Mouse (Mus musculus): ENCODE measurements around the gene Gm1043.

Gm1043 gene

DNA sequence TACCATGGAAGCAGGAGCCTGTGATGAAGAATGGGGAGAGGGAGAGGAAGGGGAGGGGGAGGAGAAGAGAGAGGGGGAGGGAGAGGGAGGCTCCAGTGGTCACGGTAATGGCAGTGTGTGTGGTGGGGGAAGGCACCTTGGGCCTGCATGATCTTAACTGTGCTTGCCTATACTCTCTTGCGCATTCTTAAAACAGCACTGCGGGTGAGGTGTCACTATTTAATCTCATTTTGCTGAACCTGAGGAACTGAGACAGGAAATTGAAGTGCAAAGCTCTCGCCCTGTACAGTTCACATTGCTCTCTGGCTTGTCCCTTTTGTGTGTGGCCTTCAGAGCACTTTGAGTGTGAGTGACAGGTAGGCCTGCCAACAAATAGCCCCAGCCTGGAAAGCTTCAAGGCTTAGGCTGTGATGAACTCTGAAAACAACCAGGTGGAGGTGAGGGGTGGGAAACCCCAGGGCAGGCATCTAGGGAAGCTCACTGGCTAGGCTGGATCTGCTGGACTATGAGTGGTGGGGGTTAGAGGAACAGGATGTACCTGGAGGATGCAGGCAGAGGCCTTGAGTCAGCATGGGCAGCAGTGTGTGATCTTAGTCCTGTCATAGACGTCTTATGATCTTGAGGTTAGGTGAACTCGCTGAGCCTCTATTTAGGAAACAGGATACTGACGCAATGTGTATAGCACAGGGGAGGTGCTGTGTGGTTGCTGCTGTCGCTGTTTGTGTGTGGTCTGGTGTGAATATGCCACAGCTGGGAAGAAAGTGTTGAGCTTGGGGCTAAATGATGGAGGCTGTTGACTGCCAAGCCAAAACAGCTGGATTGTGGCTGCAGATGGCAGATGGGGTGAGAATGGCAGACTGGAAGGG, 18.2 kb upstream of the Gm1043 start:
- intact Hi-C loops (cut with DNase I) = no loop called here

DNA sequence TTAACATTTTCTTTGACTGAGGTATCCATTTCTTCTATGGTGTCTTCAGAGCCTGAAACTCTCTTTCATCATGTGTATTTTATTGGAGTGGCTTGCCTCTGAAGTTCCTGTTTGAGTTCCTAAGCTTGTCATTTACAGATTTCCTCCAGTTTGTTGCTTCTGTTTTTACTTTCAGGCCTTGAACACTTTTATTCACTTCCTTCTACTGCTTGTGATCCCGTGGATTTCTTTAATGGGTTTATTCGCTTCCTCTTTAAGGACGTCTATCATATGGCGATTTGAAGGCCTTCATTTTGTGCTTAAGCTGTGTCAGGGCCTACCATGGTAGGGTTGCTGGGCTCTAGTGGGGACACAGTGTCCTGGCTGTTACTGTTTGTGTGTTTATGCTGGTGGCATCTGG, 11.5 kb upstream of the Gm1043 start:
- intact Hi-C loops (cut with DNase I) = no loop called here

DNA sequence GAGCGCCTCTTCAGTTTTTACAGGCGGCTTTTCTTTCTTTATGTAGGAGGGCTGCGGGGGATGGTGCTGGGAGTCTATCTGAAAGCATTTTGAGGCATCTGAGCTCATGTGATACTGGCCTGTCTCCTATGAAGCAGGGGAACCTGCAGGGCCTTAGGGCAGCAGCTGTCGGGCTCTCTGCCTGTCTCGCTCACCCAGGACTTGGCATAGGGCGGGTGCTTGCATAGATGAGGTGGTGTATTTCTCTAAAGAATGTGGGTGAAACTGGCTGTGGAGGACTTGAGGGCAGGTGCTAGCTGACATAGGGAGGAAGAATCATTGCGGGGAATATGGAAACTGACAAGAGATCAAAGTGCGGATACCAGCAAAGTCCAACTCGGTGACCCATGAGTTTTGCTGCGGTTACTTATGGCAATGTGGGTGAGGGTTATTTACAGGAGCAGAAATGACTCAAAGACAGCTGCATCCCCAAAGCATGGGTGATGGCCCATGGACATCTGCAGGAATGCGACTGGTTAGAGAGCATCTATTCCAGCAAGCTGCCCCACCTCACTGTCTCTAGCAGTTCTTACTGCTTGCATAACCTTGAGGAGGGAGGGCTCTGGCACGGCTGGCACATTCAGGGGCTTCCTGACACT, 8.4 kb upstream of the Gm1043 start:
- intact Hi-C loops (cut with DNase I) = no loop called here

DNA sequence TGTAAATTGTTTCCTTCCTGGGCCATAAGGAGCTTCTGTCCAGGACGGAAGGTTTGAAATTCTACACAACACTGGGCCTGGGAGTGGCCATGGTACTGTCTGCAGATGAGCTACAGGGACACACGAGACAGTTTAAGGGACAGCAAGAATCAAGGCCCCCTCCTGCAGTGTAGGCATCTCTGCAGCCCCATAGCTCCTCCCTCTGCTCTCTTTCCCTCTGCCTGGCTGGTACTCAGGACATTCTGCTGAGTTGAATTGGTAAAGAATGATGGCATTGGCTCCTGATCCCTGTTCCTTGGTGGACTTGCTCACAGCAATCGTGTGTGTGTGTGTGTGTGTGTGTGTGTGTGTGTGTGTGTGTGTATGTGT, 7.9 kb upstream of the Gm1043 start:
- intact Hi-C loops (cut with DNase I) = no loop called here

DNA sequence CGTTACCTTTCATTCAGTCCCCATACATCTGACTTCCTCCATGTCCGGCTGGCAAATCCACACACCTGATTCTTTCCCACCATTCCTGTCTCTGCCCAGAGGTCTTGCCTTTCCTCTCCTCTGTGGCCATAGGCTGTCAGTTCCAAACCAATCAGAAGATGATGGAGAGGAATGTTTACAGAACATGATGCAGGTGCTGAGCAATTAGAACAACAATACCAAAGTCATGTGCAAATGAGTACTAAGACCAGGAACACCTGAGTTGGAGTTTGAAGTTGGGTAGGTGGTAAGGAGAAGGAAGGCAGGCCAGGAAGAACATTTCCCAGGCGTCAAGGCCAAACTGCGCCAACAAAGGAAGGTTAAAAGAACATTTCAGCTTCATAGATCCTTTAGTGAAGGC, 5.7 kb upstream of the Gm1043 start:
- intact Hi-C loops (cut with DNase I) = no loop called here

DNA sequence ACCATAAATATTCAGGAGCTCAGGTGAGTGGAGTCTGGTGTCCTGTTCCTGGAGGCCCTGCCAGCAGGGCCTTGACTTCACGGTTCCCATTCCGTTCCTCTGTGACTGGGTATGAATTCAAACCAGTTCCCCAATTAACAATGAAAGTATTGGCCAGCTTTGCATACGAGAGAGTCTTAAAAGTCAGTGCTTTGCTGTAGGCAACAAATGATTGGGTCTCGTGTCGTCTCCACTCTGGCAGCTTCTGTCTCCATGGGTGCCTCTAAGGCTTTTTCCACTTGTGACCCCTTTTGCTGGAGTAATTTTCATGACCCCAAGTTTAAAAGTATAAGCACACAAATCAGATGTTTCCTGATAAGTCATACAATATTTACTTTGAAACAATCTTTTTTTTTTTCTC, 4.6 kb upstream of the Gm1043 start:
- intact Hi-C loops (cut with DNase I) = no loop called here

DNA sequence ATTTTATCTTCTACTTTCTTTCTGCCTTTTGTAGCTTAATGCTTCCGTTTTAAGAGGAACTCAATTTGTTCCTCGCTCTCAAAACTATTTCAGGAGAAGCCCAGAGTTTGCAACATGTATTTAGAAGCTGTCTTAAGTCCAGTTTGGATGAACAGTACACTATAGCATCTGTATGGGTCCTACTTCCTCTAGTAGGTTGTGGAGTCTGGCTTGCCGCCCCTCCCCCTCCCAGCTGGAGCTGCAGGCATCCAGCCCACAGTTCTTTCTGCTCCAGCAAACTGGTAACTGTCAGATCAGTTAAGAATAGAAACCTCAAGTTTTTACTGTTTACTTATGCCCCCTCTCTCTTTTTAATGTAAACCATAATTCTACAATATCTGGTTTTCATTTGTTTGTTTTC, 2.8 kb upstream of the Gm1043 start:
- intact Hi-C loops (cut with DNase I) = no loop called here

DNA sequence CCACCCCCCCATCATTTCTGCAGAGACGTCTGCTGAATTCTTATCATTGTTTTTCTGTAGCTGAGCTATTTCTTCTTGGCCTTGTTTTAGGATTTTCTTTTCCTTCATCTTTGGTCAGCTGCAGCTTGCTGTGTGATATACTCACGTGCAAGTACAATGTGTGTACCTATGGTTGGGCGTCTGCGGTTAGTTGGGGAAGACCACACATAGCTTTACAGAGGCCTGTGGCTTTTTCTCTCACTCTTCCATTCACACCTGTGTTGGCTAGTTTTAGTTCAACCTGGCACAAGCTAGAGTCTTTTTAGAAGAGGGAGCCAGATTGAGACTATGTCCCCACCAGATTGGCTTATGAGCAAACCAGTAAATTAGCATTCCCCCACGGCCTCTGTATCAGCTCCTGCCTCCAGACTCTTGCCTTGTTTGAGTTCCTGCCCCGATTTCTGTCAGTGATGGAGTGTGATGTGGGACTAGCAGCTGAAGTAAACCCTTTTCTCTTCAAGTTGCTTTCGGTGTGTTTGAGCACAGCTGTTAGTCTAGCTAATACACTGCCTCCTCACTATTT, 1.9 kb upstream of the Gm1043 start:
- intact Hi-C loops (cut with DNase I) = no loop called here

DNA sequence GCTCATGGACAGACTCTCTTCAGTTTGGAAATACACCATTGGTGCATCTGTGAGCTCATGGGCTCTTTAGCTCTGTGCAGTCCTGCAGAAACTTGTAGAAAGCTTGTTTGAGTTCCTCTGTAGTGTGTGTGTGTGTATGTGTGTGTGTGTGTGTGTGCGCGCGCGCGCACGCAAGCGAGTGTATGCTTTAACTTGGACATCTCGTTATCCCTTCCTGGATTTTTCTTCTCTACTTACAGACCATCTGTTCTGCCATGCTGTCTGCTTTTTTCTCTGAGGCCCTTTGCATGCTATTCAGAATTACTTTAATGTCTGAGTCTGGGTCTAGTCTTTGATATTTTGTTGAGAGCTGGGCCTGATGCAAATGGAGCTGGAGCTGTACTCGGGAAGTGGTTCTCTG, 1.3 kb upstream of the Gm1043 start:
- intact Hi-C loops (cut with DNase I) = no loop called here

DNA sequence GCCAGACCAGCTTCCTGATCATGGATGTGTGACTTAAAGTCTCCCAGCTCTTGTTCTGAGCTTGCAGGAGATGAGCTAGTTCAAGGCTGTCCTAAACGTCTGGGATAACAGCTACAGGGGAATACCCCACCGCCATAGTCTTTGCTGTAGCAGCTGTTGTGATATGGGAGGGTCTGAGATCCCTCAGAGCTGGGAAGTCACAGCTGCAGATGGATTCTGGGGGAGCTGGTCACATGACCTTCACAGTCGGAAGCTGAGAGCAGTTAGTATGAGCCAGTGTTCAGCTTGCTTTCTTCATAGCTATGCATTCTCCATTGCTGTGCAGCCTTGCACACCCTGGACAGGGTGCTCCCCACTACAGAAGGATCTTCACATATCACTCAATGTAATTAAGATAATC, 748 bp downstream of the Gm1043 start:
- intact Hi-C loops (cut with DNase I) = no loop called here

DNA sequence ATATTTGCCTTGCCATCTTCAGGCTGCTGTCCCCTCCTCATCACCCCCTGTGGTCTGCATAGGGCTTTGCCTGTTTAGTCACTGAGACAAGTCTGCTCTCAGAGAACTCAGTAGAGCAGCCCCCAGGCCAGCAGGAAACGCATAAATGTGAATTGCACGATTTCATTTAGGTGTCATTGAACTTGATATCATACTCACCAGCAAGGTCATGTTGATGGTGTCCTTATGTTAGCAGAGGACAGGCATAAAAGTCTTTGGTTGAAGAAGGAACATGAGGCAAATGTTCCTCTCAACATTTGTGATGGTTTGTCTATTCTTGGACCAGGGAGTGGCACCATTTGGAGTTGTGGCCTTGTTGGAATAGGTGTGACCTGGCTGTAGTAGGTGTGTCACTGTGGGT, 2.6 kb downstream of the Gm1043 start:
- intact Hi-C loops (cut with DNase I) = no loop called here

DNA sequence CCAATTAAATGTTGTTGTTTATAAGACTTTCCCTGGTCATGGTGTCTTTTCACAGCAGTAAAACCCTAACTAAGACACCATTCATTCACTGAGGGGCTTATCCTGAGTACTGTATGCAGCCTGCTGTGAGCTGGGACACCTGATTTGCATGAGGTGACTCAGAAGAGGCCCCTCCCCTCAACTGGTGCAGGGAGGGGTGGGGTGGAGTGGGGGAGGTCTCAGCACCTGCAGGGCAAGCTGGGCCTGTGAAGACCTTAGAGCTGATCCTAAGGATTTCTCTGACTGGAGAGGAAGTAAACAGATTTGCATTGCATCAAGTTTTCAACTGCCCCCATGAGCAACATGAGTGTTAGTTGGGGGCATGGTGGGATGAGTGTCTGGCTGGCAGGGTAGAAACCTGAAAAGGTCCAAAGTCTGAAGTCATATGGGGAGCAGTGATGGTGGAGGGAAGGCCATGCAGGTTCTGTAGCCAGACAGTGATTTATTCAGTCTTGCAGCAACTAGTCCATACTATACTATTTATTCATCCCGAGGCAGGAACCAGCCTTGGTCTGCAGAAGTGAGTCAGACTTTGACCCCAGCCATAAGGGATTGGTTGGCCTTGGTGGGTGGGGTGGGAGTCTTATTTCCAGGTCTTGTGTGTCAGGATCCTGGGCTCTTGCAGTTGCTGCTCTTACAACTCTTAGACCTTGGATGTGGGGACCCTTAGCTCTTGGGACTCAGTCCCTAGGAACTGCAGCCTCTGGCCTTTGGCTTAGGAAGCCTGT, 3.4 kb downstream of the Gm1043 start:
- intact Hi-C loops (cut with DNase I) = no loop called here

DNA sequence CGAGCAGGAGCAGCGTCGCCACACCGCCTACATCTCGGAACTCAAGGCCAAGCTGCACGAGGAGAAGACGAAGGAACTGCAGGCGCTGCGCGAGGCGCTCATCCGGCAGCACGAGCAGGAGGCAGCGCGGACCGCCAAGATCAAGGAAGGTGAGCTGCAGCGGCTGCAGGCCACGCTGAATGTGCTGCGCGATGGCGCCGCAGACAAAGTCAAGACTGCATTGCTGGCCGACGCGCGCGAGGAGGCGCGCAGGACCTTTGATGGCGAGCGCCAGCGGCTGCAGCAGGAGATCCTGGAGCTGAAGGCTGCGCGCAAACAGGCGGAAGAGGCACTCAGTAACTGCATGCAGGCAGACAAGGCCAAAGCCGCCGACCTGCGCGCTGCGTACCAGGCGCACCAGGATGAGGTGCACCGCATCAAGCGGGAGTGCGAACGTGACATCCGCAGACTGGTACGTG, 6.0 kb downstream of the Gm1043 start:
- intact Hi-C loops (cut with DNase I) = no loop called here

DNA sequence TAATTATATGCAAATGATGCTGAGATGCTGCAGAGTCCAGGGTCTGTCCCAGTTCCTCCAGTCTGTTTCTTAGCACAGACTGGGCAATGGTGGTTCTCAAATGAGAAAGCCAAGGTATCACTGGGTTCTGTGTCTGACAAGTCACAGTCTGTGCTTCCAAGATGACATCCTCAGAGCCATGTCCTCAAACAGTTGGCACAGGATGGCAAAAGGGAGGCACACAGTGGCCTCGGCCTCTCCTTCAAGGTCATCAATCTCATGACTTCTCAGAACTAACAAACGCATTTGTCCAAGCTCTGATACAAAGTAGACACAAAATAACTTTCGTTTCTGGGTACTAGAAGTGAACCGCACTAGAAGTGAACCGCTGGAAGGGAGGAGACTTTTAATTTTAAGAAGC, 9.8 kb downstream of the Gm1043 start:
- intact Hi-C loops (cut with DNase I) = no loop called here

DNA sequence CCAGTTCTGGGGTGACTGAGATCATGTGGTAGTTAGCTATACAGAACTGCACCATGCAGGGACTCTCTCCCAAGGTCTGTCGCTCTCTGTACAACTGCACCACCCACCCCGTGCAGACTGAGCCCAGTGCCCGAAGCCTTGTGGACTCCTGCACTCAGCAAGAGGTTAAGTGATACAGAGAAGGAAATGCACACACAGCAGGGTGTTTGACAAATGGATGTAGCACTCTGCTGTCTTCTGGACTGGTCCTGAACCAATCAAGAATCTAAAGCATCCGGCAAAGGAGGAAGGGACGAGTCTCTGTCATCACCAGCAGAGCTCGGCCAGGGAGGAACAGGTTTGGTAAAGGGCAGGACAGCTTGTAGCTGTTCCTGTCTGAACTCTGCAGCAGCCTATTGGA, 12.4 kb downstream of the Gm1043 start:
- intact Hi-C loops (cut with DNase I) = no loop called here

DNA sequence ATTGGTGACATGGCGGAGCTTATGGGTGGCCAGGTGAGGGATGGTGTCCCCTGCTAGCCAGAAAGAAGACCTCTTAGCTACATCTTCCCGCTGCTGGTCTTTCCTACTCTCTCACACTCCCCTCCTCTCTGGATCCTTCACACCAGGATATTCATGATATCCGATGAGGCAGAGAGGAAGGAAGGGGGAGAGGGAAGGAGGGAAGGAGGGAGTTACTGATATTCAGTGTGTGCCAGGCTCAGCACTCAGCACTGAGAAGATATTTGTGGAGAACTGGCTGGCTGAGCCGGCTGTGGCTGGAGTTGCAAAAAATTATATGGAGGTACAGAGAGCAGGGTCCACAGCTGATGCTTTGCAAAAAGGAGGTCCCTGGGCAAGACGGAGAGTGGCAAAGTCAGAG, 15.6 kb downstream of the Gm1043 start:
- intact Hi-C loops (cut with DNase I) = no loop called here

DNA sequence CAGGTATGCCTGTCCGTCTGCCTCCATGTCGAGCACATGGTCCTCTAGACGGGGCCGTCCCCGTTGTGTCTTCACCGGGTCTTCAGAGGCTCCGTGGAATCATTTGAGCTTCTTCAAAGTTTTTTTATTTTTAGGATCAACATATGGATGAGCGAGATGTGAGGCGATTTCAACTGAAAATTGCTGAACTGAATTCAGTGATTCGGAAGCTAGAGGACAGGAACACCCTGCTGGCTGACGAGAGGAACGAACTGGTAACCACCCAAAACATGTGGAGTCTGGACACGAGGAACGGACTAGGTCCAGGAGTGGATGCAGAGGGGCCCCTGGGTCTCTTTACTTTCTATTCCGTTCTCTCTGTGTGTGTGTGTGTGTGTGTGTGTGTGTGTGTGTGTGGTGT, 16.5 kb downstream of the Gm1043 start:
- intact Hi-C loops (cut with DNase I) = no loop called here

DNA sequence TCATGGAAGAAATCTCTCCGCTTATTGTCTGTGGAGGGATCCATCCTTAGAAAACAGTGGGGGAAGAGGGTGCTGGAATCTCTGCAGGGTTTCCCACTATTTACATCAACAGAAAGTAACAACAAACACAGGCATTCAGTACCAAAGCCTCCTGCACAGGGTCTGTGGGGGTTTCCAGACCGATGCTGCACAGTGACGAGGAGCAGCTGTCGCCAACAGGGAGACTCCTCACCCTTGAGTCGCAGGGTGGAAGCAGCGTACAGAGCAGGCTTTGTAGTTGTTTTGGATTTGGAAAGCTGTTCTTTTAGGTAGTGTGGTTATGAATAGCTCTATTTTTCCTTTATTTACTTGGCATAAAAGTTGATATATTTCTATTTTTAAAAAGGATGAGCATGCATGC, 16.9 kb downstream of the Gm1043 start:
- intact Hi-C loops (cut with DNase I) = no loop called here

DNA sequence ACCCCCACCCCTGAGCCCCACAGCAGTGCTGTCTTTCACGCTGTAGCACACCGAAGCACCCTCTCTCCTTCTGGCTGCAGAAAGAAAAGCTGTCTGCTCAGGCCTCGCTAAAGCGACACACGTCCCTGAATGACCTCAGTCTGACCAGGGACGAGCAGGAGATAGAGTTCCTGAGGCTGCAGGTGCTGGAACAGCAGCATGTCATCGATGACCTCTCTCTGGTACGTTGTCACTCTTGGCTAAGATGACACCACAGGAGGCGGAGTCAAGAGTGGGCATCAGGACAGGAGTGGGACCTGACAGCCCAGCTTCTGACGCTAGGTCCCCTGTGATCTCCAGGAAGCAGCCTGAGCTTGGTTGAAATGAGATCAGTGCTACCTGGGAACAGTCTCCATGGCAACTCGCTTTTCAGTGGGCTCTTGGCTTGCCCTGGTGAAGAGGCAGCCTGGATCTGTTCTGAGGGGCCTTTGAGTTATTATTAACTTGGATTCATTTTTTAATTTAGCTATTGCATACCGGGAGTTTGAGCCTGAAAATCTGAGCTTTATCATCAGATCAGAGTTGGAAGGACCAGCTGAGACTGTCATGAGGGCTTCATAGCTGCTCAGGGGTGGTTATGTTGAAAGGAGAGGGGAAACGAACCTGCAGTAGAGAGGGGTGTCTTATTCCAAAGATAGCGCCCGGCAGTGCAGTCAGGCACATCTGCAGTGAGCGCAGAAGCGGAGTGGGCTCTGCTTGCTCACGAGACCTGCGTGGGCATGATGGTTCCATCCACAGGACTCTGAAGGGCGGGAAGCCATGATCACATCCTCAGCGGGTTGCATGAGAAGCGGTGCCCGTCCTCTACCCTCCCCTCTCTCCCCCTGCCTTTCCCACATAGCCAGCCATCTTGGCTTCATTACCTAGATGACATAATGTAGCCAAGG, 20.6 kb downstream of the Gm1043 start:
- intact Hi-C loops (cut with DNase I) = loop anchor here (5.0 kb wide), 1 partner anchor 68 kb away; no protein-coding TSS in a partner anchor

DNA sequence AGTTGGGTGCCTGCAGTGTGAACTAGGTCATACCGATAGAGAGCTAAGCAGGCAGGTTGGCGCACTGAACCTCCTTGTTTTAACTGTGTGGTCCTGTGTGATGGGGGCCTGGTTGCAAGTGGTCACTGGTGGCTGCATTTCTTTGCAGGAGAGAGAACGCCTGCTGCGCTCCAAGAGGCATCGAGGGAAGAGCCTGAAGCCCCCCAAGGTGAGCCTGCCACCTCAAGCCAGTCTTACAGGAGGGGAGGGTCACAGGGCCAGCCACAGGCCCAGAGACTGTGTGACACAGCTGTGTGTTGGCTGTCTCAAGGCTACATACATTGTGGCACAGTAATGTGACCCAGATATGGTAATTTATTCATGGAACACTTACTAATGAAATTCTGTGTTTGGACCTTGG, 21.9 kb downstream of the Gm1043 start:
- intact Hi-C loops (cut with DNase I) = loop anchor here (5.0 kb wide), 1 partner anchor 70 kb away; no protein-coding TSS in a partner anchor

DNA sequence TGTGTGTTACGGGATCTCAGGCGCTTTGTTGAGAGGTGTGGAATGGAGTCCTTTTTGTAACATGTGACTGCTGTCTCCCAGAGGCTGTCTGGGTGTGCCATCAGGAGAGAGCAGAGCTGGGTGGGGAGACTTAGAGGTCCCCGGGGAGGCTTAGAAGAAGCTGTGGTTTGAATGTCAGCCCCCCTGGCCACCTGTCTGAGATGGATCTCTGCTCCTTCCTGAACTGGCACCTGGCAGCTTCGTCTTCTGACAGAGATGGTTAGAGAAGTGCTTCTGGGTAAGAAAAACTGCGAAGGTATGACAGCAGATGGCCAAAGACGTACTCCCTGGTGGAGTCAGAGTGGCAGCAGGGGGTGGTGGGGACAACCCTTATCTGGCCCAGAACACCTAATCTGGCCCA, 22.4 kb downstream of the Gm1043 start:
- intact Hi-C loops (cut with DNase I) = loop anchor here (2.0 to 5.0 kb wide), 2 partner anchors 70 to 159 kb away; no protein-coding TSS in a partner anchor

Data from adrenal gland (tissue).